Mouse (Mus musculus): ENCODE data around the gene Rab5c.

The Rab5c gene

GRCm38 (mm10) chr11:100738066-100738604 lies at the start of gene Rab5c:
Rab5c (minus strand) TSS chr11:100738215.
- peak; percentile 100 for DNase-seq (ENCODE audit: low spot score)

GRCm38 (mm10) chr11:100785774-100786173 lies 47.8 kb upstream of the Rab5c start:
- no peak for DNase-seq (ENCODE audit: low spot score)

GRCm38 (mm10) chr11:100784286-100784685 lies 46.3 kb upstream of the Rab5c start:
- no peak for DNase-seq (ENCODE audit: low spot score)

GRCm38 (mm10) chr11:100782568-100782967 lies 44.6 kb upstream of the Rab5c start:
- peak; percentile 83 for DNase-seq (ENCODE audit: low spot score)

- no peak for DNase-seq (ENCODE audit: low spot score)
Observed at GRCm38 (mm10) chr11:100781763-100782475, 43.9 kb upstream of the Rab5c start.

GRCm38 (mm10) chr11:100780247-100780646 lies 42.2 kb upstream of the Rab5c start:
- no peak for DNase-seq (ENCODE audit: low spot score)

GRCm38 (mm10) chr11:100778069-100778468 lies 40.1 kb upstream of the Rab5c start:
- DNase-seq (ENCODE audit: low spot score), result no peak

- no peak for DNase-seq (ENCODE audit: low spot score)
Observed at GRCm38 (mm10) chr11:100775921-100776320, 37.9 kb upstream of the Rab5c start.

GRCm38 (mm10) chr11:100774261-100774660 lies 36.2 kb upstream of the Rab5c start:
- no peak for DNase-seq (ENCODE audit: low spot score)

- peak; percentile 83 for DNase-seq (ENCODE audit: low spot score)
Observed at GRCm38 (mm10) chr11:100770646-100771408, 32.8 kb upstream of the Rab5c start, which contains the start of gene Ghdc. Ghdc (minus strand) TSS chr11:100770957.

GRCm38 (mm10) chr11:100769980-100770379 lies 32.0 kb upstream of the Rab5c start:
- no peak for DNase-seq (ENCODE audit: low spot score)

GRCm38 (mm10) chr11:100767871-100768270 lies 29.9 kb upstream of the Rab5c start:
- DNase-seq (ENCODE audit: low spot score), result no peak

- DNase-seq (ENCODE audit: low spot score), result no peak
Observed at GRCm38 (mm10) chr11:100766726-100767125, 28.7 kb upstream of the Rab5c start.

GRCm38 (mm10) chr11:100762831-100763230 lies 24.8 kb upstream of the Rab5c start, which contains the start of gene Hcrt:
Hcrt (minus strand) TSS chr11:100762931.
- DNase-seq (ENCODE audit: low spot score), result no peak

- peak; percentile 72 for DNase-seq (ENCODE audit: low spot score)
Observed at GRCm38 (mm10) chr11:100761547-100762045, 23.6 kb upstream of the Rab5c start.

GRCm38 (mm10) chr11:100759611-100760233 lies 21.7 kb upstream of the Rab5c start, which contains the start of gene Kcnh4:
Kcnh4 (minus strand) TSS chr11:100759942.
- DNase-seq (ENCODE audit: low spot score), result no peak

- peak; percentile 61 for DNase-seq (ENCODE audit: low spot score)
Observed at GRCm38 (mm10) chr11:100758707-100759610, 20.9 kb upstream of the Rab5c start.

- no peak for DNase-seq (ENCODE audit: low spot score)
Observed at GRCm38 (mm10) chr11:100757566-100757965, 19.6 kb upstream of the Rab5c start.

- no peak for DNase-seq (ENCODE audit: low spot score)
Observed at GRCm38 (mm10) chr11:100756476-100756875, 18.5 kb upstream of the Rab5c start.

- no peak for DNase-seq (ENCODE audit: low spot score)
Observed at GRCm38 (mm10) chr11:100754693-100755057, 16.7 kb upstream of the Rab5c start.
